Mouse (Mus musculus): ENCODE measurements around the gene Flywch1. TPM values are rescaled to one million over a fixed set of nuclear protein-coding genes. Genes with fewer than 3 reads are reported as not detected.

Gene Flywch1
- total RNA-seq, 2 experiments from 2014 or later, result 10.3 to 15.2 TPM

DNA sequence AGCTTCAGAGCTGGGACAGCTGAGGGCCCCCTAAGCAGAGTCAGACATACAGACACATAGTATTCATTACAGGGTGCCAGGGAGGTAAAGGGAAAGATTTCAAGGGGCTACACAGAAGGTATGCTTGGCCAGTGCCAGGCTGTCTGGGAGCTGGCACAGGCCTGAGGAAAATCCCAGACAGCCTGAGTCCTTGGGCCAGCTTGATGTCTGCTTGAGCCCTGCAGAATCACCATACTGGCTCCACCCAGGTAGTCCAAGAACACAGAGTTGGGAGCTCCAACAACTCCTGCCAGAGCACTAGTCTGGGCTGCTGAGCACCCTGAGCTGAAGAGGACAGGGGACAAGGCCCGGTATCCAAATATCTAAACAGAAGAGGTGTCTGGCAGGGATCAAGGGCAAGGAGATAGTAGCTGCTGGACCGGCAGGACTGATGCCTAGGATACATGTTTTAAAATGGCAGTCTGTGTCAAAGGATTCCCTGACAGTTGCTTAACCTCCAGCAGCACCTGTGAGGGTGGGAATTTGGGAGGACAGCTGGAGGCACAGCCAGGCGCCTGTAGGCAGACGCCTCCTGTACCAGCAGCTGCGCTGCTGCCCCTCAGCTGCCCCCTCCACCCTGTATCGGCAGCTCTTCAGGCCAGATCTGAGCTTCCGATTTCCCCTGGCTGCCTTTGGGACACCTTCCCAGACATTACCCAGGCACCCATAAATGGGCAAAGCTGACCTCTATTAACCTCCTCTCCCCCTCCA, 48.9 kb downstream of the Flywch1 start, which contains the start of gene 1520401A03Rik:
TSS of gene 1520401A03Rik (minus strand) at position 408 of the 750 bp plus-strand sequence.
- no peak for ATAC-seq (replicated peaks; ENCODE audit: poor library complexity, severe bottlenecking)

- no peak for ATAC-seq (replicated peaks; ENCODE audit: poor library complexity, severe bottlenecking)
These were observed 49.5 kb downstream of the Flywch1 start for GRCm38 (mm10) chr17:23721886-23722285.

- ATAC-seq (replicated peaks; ENCODE audit: poor library complexity, severe bottlenecking), result peak; percentile 56; the same call in 1 of the 2 replicates
These were observed 51.9 kb downstream of the Flywch1 start for GRCm38 (mm10) chr17:23719455-23719854.

DNA sequence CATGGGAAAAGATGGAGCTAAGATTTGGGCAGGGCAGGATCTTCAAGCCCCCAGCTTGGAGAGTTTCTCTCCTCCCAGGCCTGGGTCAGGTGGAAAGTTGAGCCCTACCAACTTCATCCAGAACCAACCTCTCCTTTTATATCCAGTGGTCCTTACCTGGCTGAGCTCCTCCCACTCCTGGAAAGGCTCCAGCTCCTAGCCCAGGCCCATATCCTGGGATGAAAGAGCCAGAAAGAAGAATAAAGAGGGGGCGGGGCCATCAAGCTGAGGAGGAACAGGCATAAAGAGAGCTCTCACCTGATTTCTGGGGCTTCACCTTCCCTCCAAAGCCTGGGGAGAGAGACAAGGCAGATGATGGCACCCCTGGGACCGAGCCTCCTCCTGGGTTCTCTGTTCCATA, 54.4 kb downstream of the Flywch1 start:
- no peak for ATAC-seq (replicated peaks; ENCODE audit: poor library complexity, severe bottlenecking)

DNA sequence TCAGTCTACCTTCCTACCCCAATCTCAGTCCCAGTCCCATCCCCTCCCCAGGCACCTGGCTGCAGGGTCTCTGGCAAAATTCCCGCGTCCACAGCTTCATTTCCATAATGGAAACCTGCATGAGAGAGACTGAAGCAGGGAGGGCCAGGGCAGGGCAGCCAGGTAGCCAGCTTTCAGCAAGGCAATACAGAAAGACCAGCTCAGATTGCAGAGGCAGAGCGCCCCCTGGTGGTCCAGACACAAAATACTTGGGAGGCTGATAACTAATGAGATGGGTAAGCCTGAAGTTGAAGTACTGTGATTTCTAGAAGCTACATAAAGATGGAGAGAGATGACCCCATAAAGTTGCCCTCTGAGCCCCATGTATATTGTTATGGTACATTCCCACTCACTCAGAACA, 65.2 kb downstream of the Flywch1 start:
- ATAC-seq (replicated peaks; ENCODE audit: poor library complexity, severe bottlenecking), result peak; percentile 79

GRCm38 (mm10) chr17:23705525-23706104, 65.8 kb downstream of the Flywch1 start:
- ATAC-seq (replicated peaks; ENCODE audit: poor library complexity, severe bottlenecking), result no peak

GRCm38 (mm10) chr17:23704741-23705140, 66.7 kb downstream of the Flywch1 start:
- no peak for ATAC-seq (replicated peaks; ENCODE audit: poor library complexity, severe bottlenecking)

- no peak for ATAC-seq (replicated peaks; ENCODE audit: poor library complexity, severe bottlenecking)
These were observed 68.1 kb downstream of the Flywch1 start for GRCm38 (mm10) chr17:23703301-23703700.

Other genes with a start within 250 kb of the Flywch1 start
- gene Zfp213, start 207.4 kb downstream of the Flywch1 start, total RNA-seq (2014; fragmentation: Nextera tagmentation), result 4.9 and 6.9 TPM in 2 replicates
- 9.7 and 10.7 TPM in 2 replicates for gene Zfp213, start 207.4 kb downstream of the Flywch1 start, total RNA-seq (2017)
- gene Zfp13, start 172.1 kb downstream of the Flywch1 start, total RNA-seq (2014; fragmentation: Nextera tagmentation), result 1.7 and 2.2 TPM in 2 replicates
- gene Zfp13, start 172.1 kb downstream of the Flywch1 start, total RNA-seq (2017), result 0.46 and 0.56 TPM in 2 replicates
- not detected in 2 replicates for gene Zscan10, start 170.7 kb downstream of the Flywch1 start, total RNA-seq (2014; fragmentation: Nextera tagmentation)
- not detected in 2 replicates for gene Zscan10, start 170.7 kb downstream of the Flywch1 start, total RNA-seq (2017)
- not detected in 2 replicates for gene Mmp25, start 126.3 kb downstream of the Flywch1 start, total RNA-seq (2014; fragmentation: Nextera tagmentation)
- 0.47 and 0.57 TPM in 2 replicates for gene Mmp25, start 126.3 kb downstream of the Flywch1 start, total RNA-seq (2017)
- not detected in 2 replicates for gene Bicdl2, start 111.1 kb downstream of the Flywch1 start, total RNA-seq (2014; fragmentation: Nextera tagmentation)
- not detected in 2 replicates for gene Bicdl2, start 111.1 kb downstream of the Flywch1 start, total RNA-seq (2017)
- gene Hcfc1r1, start 98.0 kb downstream of the Flywch1 start, total RNA-seq (2014; fragmentation: Nextera tagmentation), result 48.9 and 51.5 TPM in 2 replicates
- 13.5 and 16.6 TPM in 2 replicates for gene Hcfc1r1, start 98.0 kb downstream of the Flywch1 start, total RNA-seq (2017)
- 49.8 and 50.2 TPM in 2 replicates for gene Thoc6, start 97.7 kb downstream of the Flywch1 start, total RNA-seq (2014; fragmentation: Nextera tagmentation)
- 37.1 and 39.3 TPM in 2 replicates for gene Thoc6, start 97.7 kb downstream of the Flywch1 start, total RNA-seq (2017)
- gene Tnfrsf12a, start 94.1 kb downstream of the Flywch1 start, total RNA-seq (2014; fragmentation: Nextera tagmentation), result 5.1 and 7.8 TPM in 2 replicates
- gene Tnfrsf12a, start 94.1 kb downstream of the Flywch1 start, total RNA-seq (2017), result 4.7 and 7.7 TPM in 2 replicates
- 0.67 TPM in 1 of 2 replicates, not detected in the other for gene Cldn6, start 92.4 kb downstream of the Flywch1 start, total RNA-seq (2014; fragmentation: Nextera tagmentation)
- not detected in 2 replicates for gene Cldn6, start 92.4 kb downstream of the Flywch1 start, total RNA-seq (2017)
- not detected in 2 replicates for gene Cldn9, start 87.6 kb downstream of the Flywch1 start, total RNA-seq (2014; fragmentation: Nextera tagmentation)
- not detected in 2 replicates for gene Cldn9, start 87.6 kb downstream of the Flywch1 start, total RNA-seq (2017)
- gene 1520401A03Rik, start 48.8 kb downstream of the Flywch1 start, total RNA-seq (2014; fragmentation: Nextera tagmentation), result not detected in 2 replicates
- not detected in 2 replicates for gene 1520401A03Rik, start 48.8 kb downstream of the Flywch1 start, total RNA-seq (2017)
- 63.7 and 86.7 TPM in 2 replicates for gene Pkmyt1, start 45.3 kb downstream of the Flywch1 start, total RNA-seq (2014; fragmentation: Nextera tagmentation)
- gene Pkmyt1, start 45.3 kb downstream of the Flywch1 start, total RNA-seq (2017), result 22.0 and 24.3 TPM in 2 replicates
- 0.69 and 2.4 TPM in 2 replicates for gene Paqr4, start 30.7 kb downstream of the Flywch1 start, total RNA-seq (2014; fragmentation: Nextera tagmentation)
- 2.2 and 2.5 TPM in 2 replicates for gene Paqr4, start 30.7 kb downstream of the Flywch1 start, total RNA-seq (2017)
- not detected in 2 replicates for gene Kremen2, start 25.8 kb downstream of the Flywch1 start, total RNA-seq (2014; fragmentation: Nextera tagmentation)
- gene Kremen2, start 25.8 kb downstream of the Flywch1 start, total RNA-seq (2017), result not detected in 2 replicates
- 0.80 and 7.2 TPM in 2 replicates for gene Flywch2, start 14.5 kb upstream of the Flywch1 start, total RNA-seq (2014; fragmentation: Nextera tagmentation)
- 0.30 TPM in 1 of 2 replicates, not detected in the other for gene Flywch2, start 14.5 kb upstream of the Flywch1 start, total RNA-seq (2017)
- 563 and 623 TPM in 2 replicates for gene Srrm2, start 18.9 kb upstream of the Flywch1 start, total RNA-seq (2014; fragmentation: Nextera tagmentation)
- gene Srrm2, start 18.9 kb upstream of the Flywch1 start, total RNA-seq (2017), result 126 TPM in 2 replicates
- gene Elob, start 57.5 kb upstream of the Flywch1 start, total RNA-seq (2014; fragmentation: Nextera tagmentation), result 318 and 455 TPM in 2 replicates
- gene Elob, start 57.5 kb upstream of the Flywch1 start, total RNA-seq (2017), result 124 and 129 TPM in 2 replicates
- gene Prss33, start 64.5 kb upstream of the Flywch1 start, total RNA-seq (2014; fragmentation: Nextera tagmentation), result not detected in 2 replicates
- not detected in 2 replicates for gene Prss33, start 64.5 kb upstream of the Flywch1 start, total RNA-seq (2017)
- gene Prss32, start 72.3 kb upstream of the Flywch1 start, total RNA-seq (2014; fragmentation: Nextera tagmentation), result not detected in 2 replicates
- not detected in 2 replicates for gene Prss32, start 72.3 kb upstream of the Flywch1 start, total RNA-seq (2017)
- gene Prss41, start 72.6 kb upstream of the Flywch1 start, total RNA-seq (2014; fragmentation: Nextera tagmentation), result not detected in 2 replicates
- gene Prss41, start 72.6 kb upstream of the Flywch1 start, total RNA-seq (2017), result not detected in 2 replicates
- not detected in 2 replicates for gene Prss21, start 96.5 kb upstream of the Flywch1 start, total RNA-seq (2014; fragmentation: Nextera tagmentation)
- not detected in 2 replicates for gene Prss21, start 96.5 kb upstream of the Flywch1 start, total RNA-seq (2017)
- gene Dcpp1, start 109.3 kb upstream of the Flywch1 start, total RNA-seq (2014; fragmentation: Nextera tagmentation), result not detected in 2 replicates
- not detected in 2 replicates for gene Dcpp1, start 109.3 kb upstream of the Flywch1 start, total RNA-seq (2017)
- gene Dcpp2, start 109.3 kb upstream of the Flywch1 start, total RNA-seq (2014; fragmentation: Nextera tagmentation), result not detected in 2 replicates
- not detected in 2 replicates for gene Dcpp2, start 109.3 kb upstream of the Flywch1 start, total RNA-seq (2017)
- not detected in 2 replicates for gene Dcpp3, start 145.9 kb upstream of the Flywch1 start, total RNA-seq (2014; fragmentation: Nextera tagmentation)
- not detected in 2 replicates for gene Dcpp3, start 145.9 kb upstream of the Flywch1 start, total RNA-seq (2017)
- not detected in 2 replicates for gene Sbp, start 170.1 kb upstream of the Flywch1 start, total RNA-seq (2014; fragmentation: Nextera tagmentation)
- gene Sbp, start 170.1 kb upstream of the Flywch1 start, total RNA-seq (2017), result not detected in 2 replicates
- not detected in 2 replicates for gene Sbpl, start 183.7 kb upstream of the Flywch1 start, total RNA-seq (2014; fragmentation: Nextera tagmentation)
- not detected in 2 replicates for gene Sbpl, start 183.7 kb upstream of the Flywch1 start, total RNA-seq (2017)
- gene Prss30, start 209.0 kb upstream of the Flywch1 start, total RNA-seq (2014; fragmentation: Nextera tagmentation), result not detected in 2 replicates
- not detected in 2 replicates for gene Prss30, start 209.0 kb upstream of the Flywch1 start, total RNA-seq (2017)
- not detected in 2 replicates for gene Prss22, start 226.5 kb upstream of the Flywch1 start, total RNA-seq (2014; fragmentation: Nextera tagmentation)
- gene Prss22, start 226.5 kb upstream of the Flywch1 start, total RNA-seq (2017), result not detected in 2 replicates

Measured in granulocyte monocyte progenitor cell, adult 5-6 weeks (primary cell).